Mouse (Mus musculus) MEL (cell line): ENCODE measurements around the gene Cotl1. TPM values are rescaled to one million over a fixed set of nuclear protein-coding genes. Genes with fewer than 3 reads are reported as not detected.

Experiments used
- DNase-seq: peaks from one replicate; pipeline ENCODE4 v3.0.0; 2011; ENCODE audit warnings: low read depth, low spot score
- H3K27ac ChIP-seq: 2 replicates; pipeline ENCODE4 v1.5.1; 2012; ENCODE audit warnings: low read depth, mild to moderate bottlenecking, control low read depth, low read length, moderate library complexity; ENCODE audit not compliant: control insufficient read depth
- H3K27me3 ChIP-seq, 2 experiments: fragments of 150-350 bp in 1 of 2; sonication (generic) in 1 of 2; 2 replicates each; pipeline ENCODE4 v1.6.1; 2012; ENCODE audit warnings: low read length in 2 of 2, mild to moderate bottlenecking in 2 of 2, improper control_type of control experiment in 1 of 2, moderate library complexity in 1 of 2; ENCODE audit not compliant: insufficient read depth in 2 of 2, control insufficient read depth in 1 of 2
- H3K36me3 ChIP-seq, 2 experiments: 2 replicates each; pipeline ENCODE4 v1.6.1; 2012 to 2014; ENCODE audit warnings: low read length in 2 of 2, improper control_type of control experiment in 1 of 2, inconsistent platforms in 1 of 2, mild to moderate bottlenecking in 1 of 2; ENCODE audit not compliant: insufficient read depth in 2 of 2, control insufficient read depth in 1 of 2
- H3K4me1 ChIP-seq, 2 experiments: fragments of 150-350 bp in 1 of 2; sonication (generic) in 1 of 2; 2 replicates each; pipeline ENCODE4 v1.6.1; 2012; ENCODE audit warnings: low read length in 2 of 2, improper control_type of control experiment in 1 of 2, mild to moderate bottlenecking in 1 of 2; ENCODE audit not compliant: insufficient read depth in 2 of 2, control insufficient read depth in 1 of 2
- H3K4me3 ChIP-seq, 2 experiments: fragments of 150-350 bp in 1 of 2; sonication (generic) in 1 of 2; 2 replicates each; pipeline ENCODE4 v1.5.1; 2012; ENCODE audit warnings: low read depth in 2 of 2, low read length in 2 of 2, mild to moderate bottlenecking in 2 of 2, moderate library complexity in 2 of 2, control low read depth in 1 of 2, improper control_type of control experiment in 1 of 2; ENCODE audit not compliant: control insufficient read depth in 1 of 2, insufficient read depth in 1 of 2
- H3K79me2 ChIP-seq: 2 replicates; pipeline ENCODE4 v1.6.1; 2012; ENCODE audit warnings: mild to moderate bottlenecking, low read length, moderate library complexity; ENCODE audit not compliant: control insufficient read depth, poor library complexity, insufficient read depth
- H3K9ac ChIP-seq: 2 replicates; pipeline ENCODE4 v1.6.1; 2012; ENCODE audit warnings: low read depth, mild to moderate bottlenecking, control low read depth, low read length, moderate library complexity; ENCODE audit not compliant: control insufficient read depth, poor library complexity, severe bottlenecking
- H3K9me3 ChIP-seq: fragments of 150-350 bp; sonication (generic); replicated peaks from 2 replicates; pipeline ENCODE4 v1.6.1; 2012; ENCODE audit warnings: mild to moderate bottlenecking, low read length, improper control_type of control experiment, moderate library complexity; ENCODE audit not compliant: insufficient read depth
- BHLHE40 ChIP-seq: IDR thresholded peaks from 2 replicates; pipeline ENCODE4 v1.6.1; 2012; ENCODE audit warnings: low read depth, mild to moderate bottlenecking, inconsistent platforms, low read length, improper control_type of control experiment, borderline replicate concordance
- CHD1 ChIP-seq: IDR thresholded peaks from 2 replicates; pipeline ENCODE4 v1.6.1; 2012; ENCODE audit warnings: low read depth, mild to moderate bottlenecking, inconsistent platforms, low read length, improper control_type of control experiment
- CHD2 ChIP-seq: IDR thresholded peaks from 2 replicates; pipeline ENCODE4 v1.6.1; 2011; ENCODE audit warnings: low read length, improper control_type of control experiment
- CTCF ChIP-seq, 3 experiments: IDR thresholded peaks in 2 of 3; conservative IDR thresholded peaks in 1 of 3; 2 replicates each; pipeline ENCODE4 v1.5.1; 2011 to 2012; ENCODE audit warnings: low read length in 3 of 3, low read depth in 2 of 3, mild to moderate bottlenecking in 2 of 3, improper control_type of control experiment in 1 of 3, inconsistent platforms in 1 of 3, mixed read lengths in 1 of 3, moderate library complexity in 1 of 3; ENCODE audit not compliant: control insufficient read depth in 1 of 3, insufficient read depth in 1 of 3, poor library complexity in 1 of 3, severe bottlenecking in 1 of 3
- E2F4 ChIP-seq: IDR thresholded peaks from 2 replicates; pipeline ENCODE4 v1.6.1; 2011; ENCODE audit warnings: low read depth, low read length, improper control_type of control experiment, borderline replicate concordance
- ELF1 ChIP-seq: IDR thresholded peaks from 2 replicates; pipeline ENCODE4 v1.6.1; 2014; ENCODE audit warnings: low read depth, mild to moderate bottlenecking, inconsistent platforms, low read length, improper control_type of control experiment, moderate library complexity
- EP300 ChIP-seq, 2 experiments: IDR thresholded peaks; 2 replicates each; pipeline ENCODE4 v1.6.1; 2011; ENCODE audit warnings: improper control_type of control experiment in 2 of 2, low read length in 2 of 2, low read depth in 1 of 2, mild to moderate bottlenecking in 1 of 2
- ETS1 ChIP-seq: IDR thresholded peaks from 2 replicates; pipeline ENCODE4 v1.6.1; 2012; ENCODE audit warnings: low read depth, mild to moderate bottlenecking, inconsistent platforms, low read length, improper control_type of control experiment, moderate library complexity
- GATA1 ChIP-seq: IDR thresholded peaks from 2 replicates; pipeline ENCODE4 v1.6.1; 2011; ENCODE audit warnings: low read depth, low read length, improper control_type of control experiment
- HCFC1 ChIP-seq: IDR thresholded peaks from 2 replicates; pipeline ENCODE4 v1.6.1; 2012; ENCODE audit warnings: low read depth, mild to moderate bottlenecking, inconsistent platforms, low read length, improper control_type of control experiment, moderate library complexity
- JUND ChIP-seq: IDR thresholded peaks from 2 replicates; pipeline ENCODE4 v1.6.1; 2011; ENCODE audit warnings: low read depth, mild to moderate bottlenecking, improper control_type of control experiment, low read length
- KAT2A ChIP-seq: conservative IDR thresholded peaks from 2 replicates; pipeline ENCODE4 v1.6.1; 2012; ENCODE audit warnings: low read depth, low read length, improper control_type of control experiment, inconsistent platforms
- MAFK ChIP-seq: IDR thresholded peaks from 2 replicates; pipeline ENCODE4 v1.6.1; 2011; ENCODE audit warnings: low read depth, mild to moderate bottlenecking, low read length, improper control_type of control experiment, borderline replicate concordance
- MAX ChIP-seq: IDR thresholded peaks from 2 replicates; pipeline ENCODE4 v1.6.1; 2011; ENCODE audit warnings: low read length, improper control_type of control experiment
- MEF2A ChIP-seq: IDR thresholded peaks from 2 replicates; pipeline ENCODE4 v1.6.1; 2014; ENCODE audit warnings: low read depth, mild to moderate bottlenecking, inconsistent platforms, low read length, improper control_type of control experiment; ENCODE audit not compliant: poor library complexity, insufficient replicate concordance, severe bottlenecking; ENCODE audit errors: extremely low read depth
- MXI1 ChIP-seq: IDR thresholded peaks from 2 replicates; pipeline ENCODE4 v1.6.1; 2011; ENCODE audit warnings: mild to moderate bottlenecking, low read depth, low read length, improper control_type of control experiment
- MYB ChIP-seq: IDR thresholded peaks from 2 replicates; pipeline ENCODE4 v1.6.1; 2011; ENCODE audit warnings: mild to moderate bottlenecking, low read depth, low read length, improper control_type of control experiment
- MYC ChIP-seq: IDR thresholded peaks from 2 replicates; pipeline ENCODE4 v1.6.1; 2011; ENCODE audit warnings: low read depth, mild to moderate bottlenecking, low read length, improper control_type of control experiment, moderate library complexity
- NELFE ChIP-seq: IDR thresholded peaks from 2 replicates; pipeline ENCODE4 v1.6.1; 2011; ENCODE audit warnings: low read depth, low read length, improper control_type of control experiment
- NRF1 ChIP-seq: IDR thresholded peaks from 2 replicates; pipeline ENCODE4 v1.6.1; 2014; ENCODE audit warnings: low read depth, mild to moderate bottlenecking, inconsistent platforms, low read length, improper control_type of control experiment, moderate library complexity; ENCODE audit not compliant: poor library complexity, insufficient read depth, severe bottlenecking
- POLR2A ChIP-seq, 2 experiments: IDR thresholded peaks; 2 replicates each; pipeline ENCODE4 v1.6.1; 2011 to 2012; ENCODE audit warnings: low read length in 2 of 2, mild to moderate bottlenecking in 2 of 2, control low read depth in 1 of 2, improper control_type of control experiment in 1 of 2, low read depth in 1 of 2, moderate library complexity in 1 of 2; ENCODE audit not compliant: control insufficient read depth in 1 of 2, insufficient read depth in 1 of 2, poor library complexity in 1 of 2
- POLR2AphosphoS2 ChIP-seq: IDR thresholded peaks from 2 replicates; pipeline ENCODE4 v1.6.1; 2011; ENCODE audit warnings: low read length, improper control_type of control experiment
- POLR2AphosphoS5 ChIP-seq: IDR thresholded peaks from 2 replicates; pipeline ENCODE4 v1.6.1; 2012; ENCODE audit warnings: low read depth, borderline replicate concordance, mild to moderate bottlenecking, inconsistent platforms, low read length, moderate library complexity, mixed read lengths
- RAD21 ChIP-seq: IDR thresholded peaks from 2 replicates; pipeline ENCODE4 v1.6.1; 2011; ENCODE audit warnings: mild to moderate bottlenecking, low read depth, low read length, improper control_type of control experiment
- RCOR1 ChIP-seq: IDR thresholded peaks from 2 replicates; pipeline ENCODE4 v1.6.1; 2012; ENCODE audit warnings: low read depth, mild to moderate bottlenecking, inconsistent platforms, low read length, improper control_type of control experiment
- SIN3A ChIP-seq: IDR thresholded peaks from 2 replicates; pipeline ENCODE4 v1.6.1; 2012; ENCODE audit warnings: low read length, improper control_type of control experiment, inconsistent platforms
- SMC3 ChIP-seq: IDR thresholded peaks from 2 replicates; pipeline ENCODE4 v1.6.1; 2011; ENCODE audit warnings: low read depth, low read length, improper control_type of control experiment
- TAL1 ChIP-seq: IDR thresholded peaks from 2 replicates; pipeline ENCODE4 v1.6.1; 2012; ENCODE audit warnings: mild to moderate bottlenecking, inconsistent platforms, low read length, moderate library complexity, mixed read lengths
- TBP ChIP-seq: IDR thresholded peaks from 2 replicates; pipeline ENCODE4 v1.8.0; 2011; ENCODE audit warnings: low read depth, low read length, improper control_type of control experiment
- TCF12 ChIP-seq: IDR thresholded peaks from 2 replicates; pipeline ENCODE4 v1.6.1; 2014; ENCODE audit warnings: low read depth, mild to moderate bottlenecking, inconsistent platforms, low read length, improper control_type of control experiment, moderate library complexity
- UBTF ChIP-seq: IDR thresholded peaks from 2 replicates; pipeline ENCODE4 v1.6.1; 2012; ENCODE audit warnings: low read depth, mild to moderate bottlenecking, inconsistent platforms, low read length, improper control_type of control experiment, moderate library complexity, borderline replicate concordance; ENCODE audit not compliant: insufficient read depth
- USF2 ChIP-seq, 2 experiments: IDR thresholded peaks; 2 replicates each; pipeline ENCODE4 v1.6.1; 2011 to 2012; ENCODE audit warnings: improper control_type of control experiment in 2 of 2, low read length in 2 of 2, borderline replicate concordance in 1 of 2, inconsistent platforms in 1 of 2, low read depth in 1 of 2, mild to moderate bottlenecking in 1 of 2; ENCODE audit not compliant: insufficient read depth in 1 of 2
- ZC3H11A ChIP-seq: IDR thresholded peaks from 2 replicates; pipeline ENCODE4 v1.6.1; 2012; ENCODE audit warnings: low read depth, mild to moderate bottlenecking, inconsistent platforms, low read length, improper control_type of control experiment
- ZKSCAN1 ChIP-seq: IDR thresholded peaks from 2 replicates; pipeline ENCODE4 v1.6.1; 2012; ENCODE audit warnings: low read depth, mild to moderate bottlenecking, inconsistent platforms, low read length, improper control_type of control experiment, moderate library complexity
- ZMIZ1 ChIP-seq: IDR thresholded peaks from 2 replicates; pipeline ENCODE4 v1.6.1; 2012; ENCODE audit warnings: low read depth, mild to moderate bottlenecking, inconsistent platforms, low read length, improper control_type of control experiment, moderate library complexity
- ZNF384 ChIP-seq: IDR thresholded peaks from 2 replicates; pipeline ENCODE4 v1.6.1; 2012; ENCODE audit warnings: low read depth, mild to moderate bottlenecking, inconsistent platforms, low read length, improper control_type of control experiment
- polyA plus RNA-seq, 2 experiments: library from polyadenylated mRNA; stranded (reverse) in 1 of 2; unstranded in 1 of 2; fragments of >175 nt in 1 of 2; fragments of >200 nt in 1 of 2; gene quantifications; 2 replicates each; pipeline versions ENCODE4 v1.2.1 to v1.2.4; 2012; ENCODE audit warnings: low replicate concordance in 2 of 2, low read depth in 1 of 2; ENCODE audit not compliant: insufficient read length in 2 of 2, insufficient read depth in 1 of 2, missing spikeins in 1 of 2
- total RNA-seq: library from RNA; depleted of rRNA; stranded (reverse); fragments of 300-350 nt; gene quantifications from 2 replicates; pipeline ENCODE4 v1.2.3, GENCODE M21; 2012

Gene Cotl1
- total and polyA plus RNA-seq, 3 experiments, result 70.3 to 114 TPM; not detected in 1

DNA sequence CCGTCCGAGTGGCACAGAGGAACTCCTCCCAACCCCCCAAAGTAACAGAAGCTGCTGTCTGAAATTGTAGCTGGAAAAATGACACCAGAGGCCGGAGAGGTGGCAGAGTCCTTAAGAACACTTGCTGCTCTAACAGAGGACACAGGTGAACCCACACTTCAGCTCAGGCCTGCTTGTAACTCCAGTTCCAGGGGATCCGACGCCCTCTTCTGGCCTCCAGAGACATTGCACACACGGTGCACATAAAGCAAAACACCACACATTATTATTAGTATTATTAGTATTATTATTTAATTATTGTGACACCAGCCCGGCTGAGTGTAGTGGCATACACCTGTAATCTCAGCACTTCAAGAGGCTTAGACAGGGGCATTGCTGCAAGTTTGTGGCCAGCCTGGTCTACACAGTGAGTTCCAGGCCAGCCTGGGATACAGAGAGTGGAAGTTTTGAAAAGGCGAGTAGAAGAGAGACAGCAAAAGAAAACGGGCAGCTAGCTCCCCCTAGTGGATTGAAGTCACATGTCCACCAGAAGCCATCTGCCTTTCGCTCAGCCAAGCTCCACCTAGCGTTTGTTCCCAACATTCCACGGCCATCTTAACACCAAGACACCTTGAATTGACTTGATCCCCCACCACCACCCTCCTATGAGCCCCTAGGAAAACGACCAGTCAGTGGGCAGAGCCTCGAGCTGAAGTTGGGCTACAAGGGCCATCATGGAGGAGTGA is 61.2 kb downstream of the Cotl1 start:
- Histone ChIP-seq H3K79me2 (peaks cover 4% of the 10 kb centered on the region; the same call in 1 of the 2 replicates), H3K27me3 (no peaks in the 10 kb centered on the region), H3K9me3 (no peaks in the 10 kb centered on the region), H3K27ac (no peak overlapping the region), H3K9ac (no peak overlapping the region), H3K4me3 (peak overlapping the region; percentile 32 to 63; a peak in 3 of 4 replicates), H3K36me3 (peaks cover 0 to 10% of the 10 kb centered on the region in 2 experiments; a peak in 2 of 4 replicates), H3K4me1 (peaks cover 8 to 22% of the 10 kb centered on the region in 2 experiments)
- DNase-seq, result peak; percentile 93
- peak in 1 of 2 experiments; percentile 51; a peak in 2 of 4 replicates for TF ChIP-seq USF2 (IDR thresholded peaks at IDR 0.05; ENCODE audit: borderline replicate concordance in 1 of 2, insufficient read depth in 1 of 2, low read depth in 1 of 2, low read length in 2 of 2)
- no peak for TF ChIP-seq ETS1
- TF ChIP-seq MAX, result peak; percentile 93
- no peak for TF ChIP-seq NELFE
- TF ChIP-seq JUND, result peak; percentile 61; the same call in 1 of the 2 replicates
- no peak for TF ChIP-seq EP300 (IDR thresholded peaks at IDR 0.05; ENCODE audit: low read depth in 1 of 2, low read length in 2 of 2)
- peak; percentile 40 for TF ChIP-seq MXI1
- no peak for TF ChIP-seq GATA1
- no peak for TF ChIP-seq NRF1
- no peak for TF ChIP-seq ZKSCAN1
- peak; percentile 92 to 99 (median 97); a peak in 5 of 6 replicates for TF ChIP-seq CTCF (IDR thresholded peaks at IDR 0.05 in 2 of 3, conservative IDR thresholded peaks at IDR 0.05 in 1 of 3; ENCODE audit: control insufficient read depth in 1 of 3, insufficient read depth in 1 of 3, low read depth in 2 of 3, low read length in 3 of 3, poor library complexity in 1 of 3, severe bottlenecking in 1 of 3)
- 0 out of 2 replicates have a peak, but pooled peaks have one; percentile 42 for TF ChIP-seq BHLHE40
- no peak for TF ChIP-seq TCF12
- TF ChIP-seq MEF2A, result no peak
- TF ChIP-seq RCOR1, result no peak
- no peak for TF ChIP-seq ZMIZ1
- TF ChIP-seq KAT2A, result no peak
- TF ChIP-seq RAD21, result peak; percentile 96
- no peak; the same call in 1 of the 2 replicates for TF ChIP-seq HCFC1
- peak; percentile 95 for TF ChIP-seq MYC
- no peak for TF ChIP-seq MAFK
- TF ChIP-seq TAL1, result no peak
- no peak for TF ChIP-seq E2F4
- TF ChIP-seq CHD2, result no peak
- no peak for TF ChIP-seq CHD1
- no peak for TF ChIP-seq UBTF
- no peak for TF ChIP-seq MYB
- no peak for TF ChIP-seq POLR2AphosphoS2
- 0 out of 2 replicates have a peak, but pooled peaks have one; percentile 7 for TF ChIP-seq ZNF384
- peak; percentile 39; the same call in 1 of the 2 replicates for TF ChIP-seq TBP
- peak; percentile 84 for TF ChIP-seq SIN3A
- no peak for TF ChIP-seq ELF1
- TF ChIP-seq POLR2A (IDR thresholded peaks at IDR 0.05; ENCODE audit: control insufficient read depth in 1 of 2, insufficient read depth in 1 of 2, low read depth in 1 of 2, low read length in 2 of 2, poor library complexity in 1 of 2), result no peak
- TF ChIP-seq POLR2AphosphoS5, result no peak
- TF ChIP-seq SMC3, result peak; percentile 99
- TF ChIP-seq ZC3H11A, result peak; percentile 97
